Mouse (Mus musculus): Measurements from ENCODE around the gene Gm28729. TPM values are rescaled to one million over a fixed set of nuclear protein-coding genes. Genes with fewer than 3 reads are reported as not detected.
A peak's percentile ranks its signal among the peaks of the same experiment; 100 is the strongest.
"Not testable (repeated sequence)": the region's sequence is repeated elsewhere in the genome, so short reads cannot be mapped to it uniquely, and the experiment has no call there.

Gene Gm28729
- polyA plus RNA-seq, 1 experiment from 2014 or later, result not detected

DNA sequence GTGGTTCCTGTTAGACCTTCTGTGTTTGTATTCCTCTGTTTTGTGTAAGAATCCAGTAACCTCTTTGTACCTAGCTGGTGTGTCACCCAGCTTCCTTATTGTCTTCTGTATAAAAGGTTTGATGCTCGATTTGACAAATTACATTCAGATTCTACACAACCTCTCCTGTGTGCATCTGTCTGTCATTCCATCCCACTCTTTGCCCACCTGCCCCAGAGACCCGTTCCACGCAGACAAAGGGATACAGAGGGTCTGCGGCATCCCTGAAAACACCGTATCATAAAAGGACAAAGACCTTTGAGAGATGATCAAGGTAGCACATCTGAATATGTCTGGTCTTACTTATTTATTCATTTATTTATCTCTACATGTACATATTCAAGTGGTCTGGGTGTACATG, 37.2 kb downstream of the Gm28729 start:
- 94% methylated on average over 5 of the region's 5 CpGs for WGBS
- not testable (repeated sequence) for DNase-seq (ENCODE audit: low spot score)

DNA sequence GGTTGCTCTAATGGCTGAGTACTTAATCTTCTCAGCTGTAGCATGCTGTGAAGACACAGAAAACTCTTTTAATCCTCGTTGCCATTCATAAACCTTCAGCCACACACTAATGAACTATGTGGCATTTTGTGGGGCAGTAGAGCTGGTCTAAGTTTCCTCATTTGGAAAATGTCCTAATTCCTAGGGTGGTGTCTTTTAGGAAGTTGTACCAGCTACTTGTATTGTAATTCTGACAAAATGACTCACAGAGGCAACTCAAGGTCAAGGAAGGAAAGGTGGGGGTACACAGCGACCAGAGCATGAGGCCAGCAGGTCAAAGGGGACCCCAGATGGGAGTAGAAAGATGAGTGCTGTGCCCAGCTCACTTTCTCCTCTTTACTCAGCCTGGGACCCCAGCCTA, 41.4 kb downstream of the Gm28729 start:
- ATAC-seq (replicated peaks; ENCODE audit: low FRiP score) (no peak), DNase-seq (ENCODE audit: low spot score) (no peak)
- Histone ChIP-seq H3K4me1 (replicated peaks; ENCODE audit: control insufficient read depth, insufficient read depth, low read length) (no peaks in the 10 kb centered on the region), H3K27ac (ENCODE audit: low read depth, low read length) (no peak overlapping the region), H3K36me3 (ENCODE audit: control insufficient read depth, insufficient read depth, low read length) (no peaks in the 10 kb centered on the region), H3K4me2 (ENCODE audit: low read depth, low read length, severe bottlenecking) (no peak overlapping the region), H3K4me3 (ENCODE audit: low read depth, low read length) (no peak overlapping the region), H3K9ac (ENCODE audit: low read length) (no peak overlapping the region), H3K27me3 (ENCODE audit: control insufficient read depth, insufficient read depth, low read length) (no peaks in the 10 kb centered on the region), H3K9me3 (ENCODE audit: control insufficient read depth, low read length) (no peaks in the 10 kb centered on the region)
- WGBS, result 43% methylated on average over 2 of the region's 2 CpGs

More for the DNA sequence above, 37.2 kb downstream of the Gm28729 start:
- H3K27me3 ChIP-seq (ENCODE audit: control insufficient read depth, insufficient read depth, low read length); H3K9ac ChIP-seq (ENCODE audit: low read length); H3K36me3 ChIP-seq (ENCODE audit: control insufficient read depth, insufficient read depth, low read length); H3K4me1 ChIP-seq (replicated peaks; ENCODE audit: control insufficient read depth, insufficient read depth, low read length); H3K9me3 ChIP-seq (ENCODE audit: control insufficient read depth, low read length); H3K4me2 ChIP-seq (ENCODE audit: low read depth, low read length, severe bottlenecking); ATAC-seq (replicated peaks; ENCODE audit: low FRiP score); H3K4me3 ChIP-seq (ENCODE audit: low read depth, low read length); H3K27ac ChIP-seq (ENCODE audit: low read depth, low read length): not testable (repeated sequence)

DNA sequence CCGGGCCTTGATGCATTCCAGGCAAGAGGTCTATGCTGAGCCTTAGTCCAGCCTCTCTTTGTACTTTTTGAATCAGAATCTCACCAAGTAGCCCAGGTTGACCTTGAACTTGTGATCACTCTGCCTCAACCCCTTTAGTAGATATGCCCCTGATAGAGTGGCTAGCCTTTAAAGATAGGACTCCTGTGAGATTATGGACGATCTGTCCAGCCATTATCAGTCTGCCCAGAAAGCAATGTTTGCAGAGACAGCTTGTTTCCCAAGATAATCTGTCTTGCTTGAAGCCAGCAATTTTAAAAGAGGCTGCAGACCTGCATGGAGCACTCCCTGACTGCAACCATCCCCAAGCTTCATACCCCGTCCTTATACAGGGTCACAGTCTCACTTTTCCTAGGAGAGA, 42.0 kb downstream of the Gm28729 start:
- no peaks in the 10 kb centered on the region for H3K36me3 ChIP-seq (ENCODE audit: control insufficient read depth, insufficient read depth, low read length)
- H3K4me3 ChIP-seq (ENCODE audit: low read depth, low read length), result no peak overlapping the region
- H3K27me3 ChIP-seq (ENCODE audit: control insufficient read depth, insufficient read depth, low read length), result no peaks in the 10 kb centered on the region
- H3K9me3 ChIP-seq (ENCODE audit: control insufficient read depth, low read length), result no peaks in the 10 kb centered on the region
- 71% methylated on average over 3 of the region's 3 CpGs for WGBS
- H3K4me1 ChIP-seq (replicated peaks; ENCODE audit: control insufficient read depth, insufficient read depth, low read length), result no peaks in the 10 kb centered on the region
- ATAC-seq (replicated peaks; ENCODE audit: low FRiP score), result no peak
- no peak overlapping the region for H3K27ac ChIP-seq (ENCODE audit: low read depth, low read length)
- H3K4me2 ChIP-seq (ENCODE audit: low read depth, low read length, severe bottlenecking), result no peak overlapping the region
- H3K9ac ChIP-seq (ENCODE audit: low read length), result no peak overlapping the region
- no peak for DNase-seq (ENCODE audit: low spot score)

DNA sequence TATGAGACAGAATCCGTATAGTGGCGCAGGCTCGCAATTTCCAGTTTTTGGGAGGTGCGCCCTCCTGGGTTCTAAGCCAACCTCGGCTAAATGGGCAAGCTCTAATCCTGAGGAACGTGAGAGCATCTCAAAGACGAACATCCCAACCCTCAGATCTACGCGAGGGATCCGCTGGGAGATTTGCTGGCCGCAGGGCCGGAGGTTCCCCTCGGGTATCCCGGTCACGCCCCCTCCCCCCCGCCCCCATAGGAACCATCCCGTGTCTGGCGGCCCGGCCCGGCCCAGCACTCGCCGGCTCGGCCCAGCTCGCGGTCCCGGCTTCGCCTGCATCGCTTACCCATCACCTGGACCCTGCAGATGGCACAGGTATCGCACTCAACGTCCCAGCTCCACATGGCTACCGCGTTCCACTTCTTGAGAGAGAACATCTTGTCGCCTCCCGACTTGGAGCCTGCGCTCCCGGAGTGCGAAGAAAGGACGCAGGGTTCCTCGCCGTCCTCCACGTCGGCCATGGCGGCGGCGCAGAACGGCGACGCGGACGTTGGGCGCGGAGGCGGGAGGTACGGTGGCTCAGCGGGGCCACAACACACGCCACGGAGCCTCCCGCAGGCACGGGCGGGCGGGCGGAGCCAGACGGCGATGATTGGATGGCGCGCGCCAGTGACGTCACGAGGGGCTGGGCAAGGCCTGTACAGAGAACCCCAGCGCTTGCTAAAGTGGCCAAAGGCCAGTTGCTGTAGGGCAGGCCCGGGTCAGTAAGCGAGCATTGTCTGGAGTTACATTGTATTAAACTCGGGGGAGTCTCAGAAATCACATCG, 46.8 kb downstream of the Gm28729 start, which contains the start of gene Rnf7:
TSS of gene Rnf7 (minus strand) at position 605 of the 818 bp plus-strand sequence.
- Histone ChIP-seq H3K27ac (ENCODE audit: low read depth, low read length) (peak within 1 kb of the TSS; percentile 71), H3K27me3 (ENCODE audit: control insufficient read depth, insufficient read depth, low read length) (no peaks in the 10 kb centered on the region), H3K4me3 (ENCODE audit: low read depth, low read length) (peak within 1 kb of the TSS; percentile 89), H3K9me3 (ENCODE audit: control insufficient read depth, low read length) (no peaks in the 10 kb centered on the region), H3K9ac (ENCODE audit: low read length) (peak within 1 kb of the TSS; percentile 80), H3K4me2 (ENCODE audit: low read depth, low read length, severe bottlenecking) (peak within 1 kb of the TSS; percentile 77), H3K36me3 (ENCODE audit: control insufficient read depth, insufficient read depth, low read length) (no peaks in the 10 kb centered on the region; the same call in 1 of the 2 replicates), H3K4me1 (replicated peaks; ENCODE audit: control insufficient read depth, insufficient read depth, low read length) (no peaks in the 10 kb centered on the region)
- ATAC-seq (replicated peaks; ENCODE audit: low FRiP score) (peak; percentile 99), DNase-seq (ENCODE audit: low spot score) (peak; percentile 100)
- under 1% methylated on average over 72 of the region's 74 CpGs for WGBS

DNA sequence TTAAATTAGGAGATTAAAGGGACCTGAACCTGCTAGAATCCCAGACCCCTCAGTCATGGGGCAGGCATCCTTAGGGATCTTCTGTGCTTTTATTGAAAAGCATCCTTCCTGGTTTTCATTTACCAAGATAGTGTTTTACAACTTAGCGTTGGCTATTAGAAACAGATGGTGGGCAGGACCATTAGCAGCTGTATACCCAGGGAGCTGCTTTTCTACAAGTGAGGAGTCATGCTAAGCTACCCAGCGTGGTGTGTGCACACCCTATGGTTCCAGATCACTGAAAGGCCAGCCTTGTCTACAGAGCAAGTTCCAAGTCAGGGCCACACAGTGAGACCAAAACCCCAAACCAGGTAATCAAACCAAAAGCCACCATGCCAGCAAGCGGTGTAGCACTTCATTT, 52.7 kb downstream of the Gm28729 start:
- H3K4me1 ChIP-seq (replicated peaks; ENCODE audit: control insufficient read depth, insufficient read depth, low read length), result no peaks in the 10 kb centered on the region
- peaks cover 1% of the 10 kb centered on the region; the same call in 1 of the 2 replicates for H3K36me3 ChIP-seq (ENCODE audit: control insufficient read depth, insufficient read depth, low read length)
- ATAC-seq (replicated peaks; ENCODE audit: low FRiP score) (no peak), DNase-seq (ENCODE audit: low spot score) (no peak)
- no peaks in the 10 kb centered on the region for H3K27me3 ChIP-seq (ENCODE audit: control insufficient read depth, insufficient read depth, low read length)
- no peak overlapping the region for H3K4me3 ChIP-seq (ENCODE audit: low read depth, low read length)
- H3K4me2 ChIP-seq (ENCODE audit: low read depth, low read length, severe bottlenecking), result no peak overlapping the region
- no peak overlapping the region for H3K27ac ChIP-seq (ENCODE audit: low read depth, low read length)
- H3K9ac ChIP-seq (ENCODE audit: low read length), result no peak overlapping the region
- H3K9me3 ChIP-seq (ENCODE audit: control insufficient read depth, low read length), result no peaks in the 10 kb centered on the region
- 78% methylated on average over 3 of the region's 3 CpGs for WGBS

DNA sequence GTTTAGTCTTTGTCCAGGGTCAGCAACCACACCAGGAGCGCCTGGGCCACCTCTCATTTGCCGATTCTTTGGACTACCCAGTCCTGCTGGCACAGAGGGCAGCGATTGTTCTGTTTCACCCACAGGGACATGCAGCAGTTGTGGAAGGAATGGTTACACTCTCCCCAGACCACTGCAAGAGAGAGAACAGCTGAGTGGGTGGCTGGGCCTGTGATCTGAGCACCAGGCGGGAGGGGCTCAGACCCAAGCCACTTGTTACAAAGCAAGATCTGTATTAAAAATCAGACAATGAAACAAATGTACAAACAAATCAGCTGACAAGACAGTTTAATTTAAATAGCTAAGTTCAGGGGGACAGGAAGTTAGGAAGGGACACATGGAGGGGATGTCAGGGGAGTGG, 53.4 kb downstream of the Gm28729 start:
- not testable (repeated sequence) for ATAC-seq (replicated peaks; ENCODE audit: low FRiP score); H3K27me3 ChIP-seq (ENCODE audit: control insufficient read depth, insufficient read depth, low read length); H3K36me3 ChIP-seq (ENCODE audit: control insufficient read depth, insufficient read depth, low read length); H3K4me2 ChIP-seq (ENCODE audit: low read depth, low read length, severe bottlenecking); H3K9ac ChIP-seq (ENCODE audit: low read length); H3K9me3 ChIP-seq (ENCODE audit: control insufficient read depth, low read length); H3K27ac ChIP-seq (ENCODE audit: low read depth, low read length); H3K4me1 ChIP-seq (replicated peaks; ENCODE audit: control insufficient read depth, insufficient read depth, low read length); DNase-seq (ENCODE audit: low spot score); H3K4me3 ChIP-seq (ENCODE audit: low read depth, low read length)
- 77% methylated on average over 4 of the region's 4 CpGs for WGBS

DNA sequence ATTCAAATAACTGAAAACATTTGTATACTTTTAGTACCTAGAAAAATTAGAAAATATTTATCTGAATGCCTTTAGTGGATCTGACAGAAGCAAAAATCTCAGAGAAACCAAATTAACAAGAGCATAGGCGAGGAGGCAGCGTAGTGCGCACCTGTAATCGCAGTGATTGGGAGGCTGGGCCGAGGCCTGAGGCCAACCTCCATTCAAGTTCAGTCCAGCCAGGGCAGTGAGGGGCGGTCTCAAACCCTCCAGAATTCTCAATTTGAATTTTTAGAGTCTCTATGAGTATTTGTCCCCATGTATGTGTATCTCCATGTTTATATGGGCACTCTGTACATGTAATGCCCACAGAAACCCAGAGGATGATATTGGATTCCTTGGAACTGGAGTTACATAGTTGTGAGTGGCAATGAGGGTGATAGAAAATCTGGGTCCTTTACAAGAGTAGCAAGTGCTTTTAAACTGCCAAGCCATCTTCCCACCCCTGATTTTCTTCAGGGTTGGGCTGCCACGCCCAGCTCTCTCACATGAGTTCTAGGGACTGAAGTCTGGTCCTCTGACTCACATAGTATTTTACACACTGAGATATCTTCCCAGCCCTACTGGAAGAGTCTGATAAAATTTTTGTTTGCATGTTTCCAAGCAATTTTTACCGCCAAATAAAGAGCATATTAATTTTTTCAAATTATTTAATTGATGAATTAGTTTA, 54.6 kb downstream of the Gm28729 start:
- no peak overlapping the region for H3K9ac ChIP-seq (ENCODE audit: low read length)
- H3K9me3 ChIP-seq (ENCODE audit: control insufficient read depth, low read length), result no peaks in the 10 kb centered on the region
- H3K4me1 ChIP-seq (replicated peaks; ENCODE audit: control insufficient read depth, insufficient read depth, low read length), result no peaks in the 10 kb centered on the region
- no peak overlapping the region for H3K27ac ChIP-seq (ENCODE audit: low read depth, low read length)
- DNase-seq (ENCODE audit: low spot score), result no peak
- WGBS, result 90% methylated on average over 8 of the region's 8 CpGs
- ATAC-seq (replicated peaks; ENCODE audit: low FRiP score), result no peak
- H3K4me2 ChIP-seq (ENCODE audit: low read depth, low read length, severe bottlenecking), result no peak overlapping the region
- no peaks in the 10 kb centered on the region for H3K27me3 ChIP-seq (ENCODE audit: control insufficient read depth, insufficient read depth, low read length)
- H3K36me3 ChIP-seq (ENCODE audit: control insufficient read depth, insufficient read depth, low read length), result peaks cover 3% of the 10 kb centered on the region; the same call in 1 of the 2 replicates
- no peak overlapping the region for H3K4me3 ChIP-seq (ENCODE audit: low read depth, low read length)

DNA sequence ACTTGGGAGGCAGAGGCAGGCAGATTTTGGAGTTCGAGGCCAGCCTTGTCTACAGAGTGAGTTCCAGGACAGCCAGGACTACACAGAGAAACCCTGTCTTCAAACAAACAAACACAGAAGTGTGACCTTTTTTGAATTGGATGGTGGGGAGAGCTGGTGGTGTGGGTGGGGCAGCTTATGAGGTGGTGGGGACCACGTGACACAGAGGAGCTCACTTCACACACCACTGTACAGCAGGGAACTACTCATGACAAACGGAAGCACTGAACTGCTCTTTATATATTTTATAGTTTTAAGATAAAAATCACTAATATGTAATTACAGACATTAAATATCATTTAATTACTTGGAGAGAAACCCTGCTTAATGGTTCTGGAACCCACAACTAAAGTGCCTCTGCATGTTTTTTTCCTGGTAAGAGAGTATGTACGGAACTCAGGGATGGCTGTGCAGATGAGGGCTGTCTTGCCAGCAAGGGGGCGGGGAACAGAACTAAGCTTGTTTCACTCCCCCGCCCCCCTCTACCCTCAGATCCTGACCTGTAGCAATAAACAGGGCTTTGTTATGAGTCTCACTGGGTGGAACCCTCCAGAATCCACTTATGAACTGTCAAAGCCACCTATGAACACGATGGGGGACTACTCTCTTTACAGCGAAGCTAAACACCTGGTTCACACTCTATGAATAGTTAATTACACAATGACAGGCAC, 55.4 kb downstream of the Gm28729 start:
- H3K36me3 ChIP-seq (ENCODE audit: control insufficient read depth, insufficient read depth, low read length), result peaks cover 3% of the 10 kb centered on the region; the same call in 1 of the 2 replicates
- H3K9me3 ChIP-seq (ENCODE audit: control insufficient read depth, low read length), result no peaks in the 10 kb centered on the region
- ATAC-seq (replicated peaks; ENCODE audit: low FRiP score), result no peak; the same call in 1 of the 2 replicates

More for the DNA sequence above, 55.4 kb downstream of the Gm28729 start:
- DNase-seq (ENCODE audit: low spot score), result no peak
- Histone ChIP-seq H3K4me3 (ENCODE audit: low read depth, low read length) (no peak overlapping the region), H3K27ac (ENCODE audit: low read depth, low read length) (no peak overlapping the region), H3K27me3 (ENCODE audit: control insufficient read depth, insufficient read depth, low read length) (no peaks in the 10 kb centered on the region), H3K9ac (ENCODE audit: low read length) (no peak overlapping the region), H3K4me2 (ENCODE audit: low read depth, low read length, severe bottlenecking) (no peak overlapping the region), H3K4me1 (replicated peaks; ENCODE audit: control insufficient read depth, insufficient read depth, low read length) (no peaks in the 10 kb centered on the region)
- 80% methylated on average over 8 of the region's 8 CpGs for WGBS

Measured in forebrain, embryonic 11.5 days (tissue).